Mouse (Mus musculus) thymus, postnatal 36 days (tissue): Measurements from ENCODE around the gene Arhgap40.

Experiments
- DNase-seq, 2 experiments: peaks; one replicate each; pipeline ENCODE4 v3.0.0; 2022; ENCODE audit warnings: mixed read lengths in 2 of 2

Arhgap40 gene

DNA sequence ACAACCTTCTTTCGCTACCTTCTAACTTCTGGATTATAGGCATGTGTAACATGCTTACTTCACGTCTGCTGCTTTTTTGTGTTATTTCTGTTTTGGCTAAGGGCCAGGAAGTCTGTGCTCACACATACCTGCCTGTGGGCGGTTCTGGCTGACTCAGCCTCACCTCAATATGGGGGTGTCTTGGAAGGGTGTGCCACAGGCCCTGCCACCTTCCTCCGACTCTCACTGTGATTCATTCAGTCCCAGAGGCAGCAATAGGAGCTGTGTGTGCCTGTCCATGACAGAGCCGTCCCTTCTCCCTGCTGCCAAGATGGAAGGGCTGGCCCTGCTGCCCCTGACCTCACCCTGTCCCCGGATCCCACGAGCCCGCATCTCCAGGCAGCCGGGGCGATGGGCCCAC is at the start of gene Arhgap40:
Gene Arhgap40, plus strand, starts transcription at position 269 of the 400 bp plus-strand sequence.
- DNase-seq, result no peak

- DNase-seq, result no peak
Measured at GRCm38 (mm10) chr2:158474159-158474558, 38.4 kb upstream of the Arhgap40 start.

- no peak for DNase-seq
Measured at GRCm38 (mm10) chr2:158477640-158478039, 35.0 kb upstream of the Arhgap40 start.

- DNase-seq, result no peak
Measured at GRCm38 (mm10) chr2:158498457-158498856, 14.1 kb upstream of the Arhgap40 start.

GRCm38 (mm10) chr2:158501836-158502812 is 10.5 kb upstream of the Arhgap40 start, which contains the start of gene Adig:
Gene Adig, plus strand, starts transcription at chr2:158502612.
- no peak for DNase-seq

DNA sequence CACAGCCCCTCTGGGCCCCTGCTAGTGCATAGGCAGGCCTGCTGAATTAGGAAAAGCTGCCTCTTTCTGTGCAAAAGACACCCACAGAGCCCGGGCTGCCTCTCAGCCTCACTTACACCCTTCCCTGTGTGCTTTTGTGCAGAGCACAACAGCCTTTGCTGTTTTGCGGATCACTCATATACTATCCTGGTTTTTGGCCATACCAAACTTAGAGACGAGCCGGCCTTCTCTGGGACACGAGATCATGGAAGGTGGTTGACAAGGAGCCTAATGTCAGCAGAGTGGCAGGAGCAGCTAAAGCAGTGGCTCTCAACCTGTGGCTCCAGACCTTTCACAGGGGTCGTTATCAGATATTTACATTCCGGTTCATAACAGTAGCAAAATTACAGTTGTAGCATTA is 9.4 kb upstream of the Arhgap40 start:
- no peak for DNase-seq

GRCm38 (mm10) chr2:158503671-158504070 is 8.9 kb upstream of the Arhgap40 start:
- DNase-seq, result no peak

DNA sequence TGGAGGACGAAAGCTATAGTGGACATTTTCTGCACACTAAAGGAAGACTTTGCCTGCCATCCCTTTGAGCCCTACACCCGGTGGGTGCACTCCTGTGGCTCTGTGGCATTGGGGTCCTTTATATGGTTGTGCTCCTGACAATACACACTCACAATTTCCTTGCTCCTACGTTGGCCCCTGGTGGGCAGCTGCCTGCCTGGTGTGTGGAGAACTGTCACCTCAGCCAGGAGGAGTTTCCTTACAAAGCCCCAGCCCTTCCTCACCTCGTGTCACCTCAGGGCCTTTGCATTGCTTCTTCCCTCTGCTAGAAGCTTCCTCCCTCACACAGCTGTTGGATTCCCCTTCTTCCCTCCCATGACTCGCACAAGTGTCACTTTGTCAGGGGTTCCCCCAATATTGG is 6.1 kb upstream of the Arhgap40 start:
- no peak for DNase-seq

GRCm38 (mm10) chr2:158507046-158507445 is 5.5 kb upstream of the Arhgap40 start:
- DNase-seq, result no peak

DNA sequence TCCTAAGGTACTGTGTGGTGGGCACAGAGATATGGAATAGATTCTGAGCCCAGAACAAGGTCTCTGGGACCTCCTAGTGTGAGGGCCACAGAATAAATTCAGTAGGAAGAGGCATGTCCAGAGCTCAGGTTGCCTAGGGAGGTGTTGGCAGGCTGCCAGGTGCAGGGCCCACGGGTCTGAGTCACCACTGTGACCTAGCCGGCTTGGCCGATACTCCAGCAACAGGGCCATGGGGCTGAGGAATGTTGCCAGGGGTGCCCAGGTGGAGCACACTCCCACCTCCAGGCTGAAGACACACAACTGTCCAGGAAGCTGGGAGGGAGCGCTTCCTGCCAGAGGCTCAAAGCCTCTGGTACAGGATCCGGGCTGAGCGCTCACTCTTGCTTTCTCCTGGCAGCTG is 1.9 kb upstream of the Arhgap40 start:
- peak in 1 of 2 experiments; percentile 19 for DNase-seq

- DNase-seq, result no peak
Measured at GRCm38 (mm10) chr2:158513821-158514336, 1.3 kb downstream of the Arhgap40 start.

GRCm38 (mm10) chr2:158518583-158518982 is 6.0 kb downstream of the Arhgap40 start:
- DNase-seq, result no peak

- no peak for DNase-seq
Measured at GRCm38 (mm10) chr2:158519071-158519470, 6.5 kb downstream of the Arhgap40 start.

- no peak for DNase-seq
Measured at GRCm38 (mm10) chr2:158519800-158520199, 7.2 kb downstream of the Arhgap40 start.

GRCm38 (mm10) chr2:158523060-158523459 is 10.5 kb downstream of the Arhgap40 start:
- no peak for DNase-seq

- DNase-seq, result no peak
Measured at GRCm38 (mm10) chr2:158524129-158524860, 11.7 kb downstream of the Arhgap40 start.

- DNase-seq, result peak; percentile 34 to 47
Measured at GRCm38 (mm10) chr2:158534090-158534489, 21.5 kb downstream of the Arhgap40 start.

DNA sequence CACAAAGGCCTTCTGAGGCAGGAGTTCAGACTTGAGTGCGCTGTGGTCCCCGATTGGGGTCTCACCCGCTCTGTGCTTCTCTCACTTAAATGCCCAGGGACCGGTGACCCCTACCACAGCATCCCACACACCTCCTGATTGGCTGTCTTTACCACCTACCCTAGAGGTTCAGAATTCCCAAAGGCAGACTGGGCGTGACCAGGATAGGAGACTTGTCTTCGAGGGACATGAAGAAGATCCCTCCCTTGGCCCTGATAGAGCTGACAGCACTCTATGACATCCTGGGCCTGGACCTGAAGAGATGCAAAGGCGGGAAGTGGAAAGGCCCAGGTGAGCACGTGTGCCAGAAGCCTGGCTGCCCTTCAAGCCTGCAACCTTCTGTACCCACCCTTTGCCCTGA is 22.0 kb downstream of the Arhgap40 start:
- no peak for DNase-seq

- peak in 1 of 2 experiments; percentile 44 for DNase-seq
Measured at GRCm38 (mm10) chr2:158539433-158540305, 27.1 kb downstream of the Arhgap40 start.

GRCm38 (mm10) chr2:158541286-158541685 is 28.7 kb downstream of the Arhgap40 start:
- no peak for DNase-seq

DNA sequence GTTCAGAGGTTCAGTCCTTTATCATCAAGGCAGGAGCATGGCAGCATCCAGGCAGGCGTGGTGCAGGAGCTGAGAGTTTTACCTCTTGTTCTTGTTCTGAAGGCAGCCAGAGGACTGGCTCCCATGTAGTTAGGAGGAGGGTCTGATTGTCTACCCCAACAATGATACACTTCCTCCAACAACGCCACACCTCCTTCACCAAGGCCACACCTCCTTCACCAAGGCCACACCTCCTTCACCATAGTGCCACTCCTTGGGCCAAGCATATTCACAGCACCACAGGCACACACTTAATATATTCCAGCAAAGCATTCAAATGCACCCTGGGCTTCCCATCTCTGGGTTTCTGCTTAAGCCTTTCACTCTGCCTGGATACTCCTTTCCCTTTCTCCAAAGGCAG is 32.7 kb downstream of the Arhgap40 start:
- DNase-seq, result no peak

DNA sequence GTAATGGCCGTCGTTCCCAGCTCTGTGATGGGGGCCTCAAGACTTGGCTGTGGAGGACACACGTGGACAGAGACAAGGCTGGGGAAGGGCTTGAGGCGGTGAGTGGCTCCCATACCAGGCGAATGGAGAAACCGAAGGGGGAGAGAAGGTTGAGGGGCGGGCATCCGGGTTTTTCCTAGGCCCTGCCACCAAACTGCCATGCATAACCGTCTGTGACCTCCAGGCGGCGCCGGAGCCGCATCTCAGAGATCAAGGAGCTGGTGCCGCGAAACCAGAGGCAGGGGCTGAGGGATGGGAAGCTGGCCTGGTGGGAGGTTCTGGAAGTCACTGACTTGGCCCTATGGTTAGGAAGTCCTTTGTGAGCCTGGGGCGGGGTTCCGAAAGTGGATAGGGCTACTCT is 34.2 kb downstream of the Arhgap40 start:
- peak; percentile 70 to 73 for DNase-seq
